ENCODE assay signal across 9 mouse cellular contexts in the genomic region with DNA sequence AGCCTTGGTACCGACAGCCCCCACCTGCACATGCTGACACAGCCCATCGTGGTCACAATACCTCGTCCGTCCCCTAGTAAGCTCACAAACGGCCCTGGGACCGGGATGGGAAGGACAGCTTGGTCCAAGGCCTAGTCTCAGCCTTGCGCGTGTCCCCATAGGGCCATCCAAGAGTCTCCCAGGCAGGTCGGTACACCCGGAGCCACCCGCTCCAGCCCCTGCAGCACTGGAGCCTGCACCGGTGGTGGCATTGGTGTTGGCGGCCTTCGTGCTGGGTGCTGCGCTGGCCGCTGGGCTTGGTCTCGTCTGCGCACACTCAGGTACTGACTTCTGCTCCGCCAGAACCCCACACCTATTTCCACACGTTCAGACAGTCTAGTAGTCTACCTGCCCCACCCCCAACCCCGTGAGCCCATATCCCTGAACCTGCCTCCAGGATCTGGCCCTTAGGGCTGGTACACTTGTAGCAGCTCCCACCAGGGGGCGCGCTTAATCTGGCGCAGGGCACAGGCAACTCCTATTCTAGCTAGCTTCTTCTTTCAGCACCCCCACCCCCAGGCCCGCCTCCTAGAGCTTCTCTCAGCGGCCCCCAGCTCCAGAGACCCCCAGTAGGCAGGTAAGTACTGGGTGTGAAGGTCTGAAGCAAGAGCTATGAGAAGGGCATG. TPM values are rescaled to one million over a fixed set of nuclear protein-coding genes. Genes with fewer than 3 reads are reported as not detected.
DNase-seq lines count a peak whose midpoint lies in the region; ATAC-seq lines count a peak whose summit lies in the region.
"Had no signal": no experiment of that assay in that cellular context is flagged by ENCODE, and none has a peak within 500 bp of the region (broad histone marks: within the 10 kb centered on the region; RNA-seq: fewer than 3 reads in every experiment).

No protein-coding gene starts in this region.

- H3K4me1 ChIP-seq in forebrain, embryonic 16.5 days (replicated peaks; ENCODE audit: control insufficient read depth, insufficient read depth, low read length) = peaks cover 15% of the 10 kb centered on the region

- no peak overlapping the region for H3K4me2 ChIP-seq in forebrain, embryonic 16.5 days (ENCODE audit: low read length)

- ATAC-seq in forebrain, embryonic 16.5 days = peak; percentile 26

- 35% methylated on average over 26 of the region's 26 CpGs for WGBS in forebrain, embryonic 16.5 days

- no peaks in the 10 kb centered on the region for H3K9me3 ChIP-seq in forebrain, embryonic 16.5 days (ENCODE audit: control insufficient read depth, low read length)

- no peaks in the 10 kb centered on the region for H3K27me3 ChIP-seq in forebrain, embryonic 16.5 days (replicated peaks; ENCODE audit: control insufficient read depth, insufficient read depth, low read length)

- H3K27ac ChIP-seq in forebrain, embryonic 16.5 days (ENCODE audit: low read length) = no peak overlapping the region

- peaks cover 20% of the 10 kb centered on the region for H3K36me3 ChIP-seq in forebrain, embryonic 16.5 days (ENCODE audit: control insufficient read depth, insufficient read depth)

- peak; percentile 91 for DNase-seq in NIH3T3 (ENCODE audit: low read depth)
- DNase-seq in cerebellum, adult 11-12 months = peak; percentile 81
- DNase-seq in heart, postnatal 4 days = peak; percentile 90
- peak; percentile 82 to 89 for DNase-seq in layer of hippocampus, postnatal 14 days (ENCODE audit: low spot score in 2 of 2)
- DNase-seq in lung, postnatal 25 days (ENCODE audit: low spot score) = peak; percentile 80
- DNase-seq in right cerebral cortex, adult 2 months (ENCODE audit: low spot score in 2 of 2) = peak; percentile 87 to 88
- DNase-seq in urinary bladder, postnatal 14 days (ENCODE audit: low spot score) = peak; percentile 86

- no peak overlapping the region for H3K4me3 ChIP-seq in forebrain, embryonic 16.5 days (replicated peaks; ENCODE audit: low read length)

- H3K9ac ChIP-seq in forebrain, embryonic 16.5 days (replicated peaks; ENCODE audit: low read depth, low read length) = no peak overlapping the region

RNA-seq across cellular contexts. Expression of a gene that starts 2.4 kb away (rescaled TPM):
- polyA plus RNA-seq in forebrain, embryonic 16.5 days (2015; fragmentation: Nextera tagmentation; extraction: Ambion mirVana) = 2.6 and 3.3 TPM in 2 replicates
- total RNA-seq in heart, postnatal 4 days (2021) = 1 to 10 TPM; 4.0 to 5.5 TPM
- total RNA-seq in layer of hippocampus, postnatal 14 days (2021) = 10 to 100 TPM in 1 of 2 experiments, 1 to 10 TPM in 1; 7.5 to 10.6 TPM

RNA-seq across cellular contexts. Expression of a gene that starts 2.4 kb away (rescaled TPM):
- 65.8 and 69.8 TPM in 2 replicates for polyA plus RNA-seq in forebrain, embryonic 16.5 days (2015; fragmentation: Nextera tagmentation; extraction: Ambion mirVana)
- 10 to 100 TPM; 19.5 to 21.6 TPM for total RNA-seq in heart, postnatal 4 days (2021)
- total RNA-seq in layer of hippocampus, postnatal 14 days (2021) = 10 to 100 TPM; 23.8 to 26.2 TPM

RNA-seq across cellular contexts. Expression of a gene that starts 8.6 kb away (rescaled TPM):
- polyA plus RNA-seq in forebrain, embryonic 16.5 days (2015; fragmentation: Nextera tagmentation; extraction: Ambion mirVana) = 417 and 424 TPM in 2 replicates
- 10 to 100 TPM in 1 of 2 experiments, 1 to 10 TPM in 1; 9.6 to 10.1 TPM for total RNA-seq in heart, postnatal 4 days (2021)
- total RNA-seq in layer of hippocampus, postnatal 14 days (2021) = 100 to 1,000 TPM; 431 to 433 TPM

RNA-seq across cellular contexts. Expression of a gene that starts 11.8 kb away (rescaled TPM):
- polyA plus RNA-seq in forebrain, embryonic 16.5 days (2015; fragmentation: Nextera tagmentation; extraction: Ambion mirVana) = 0.98 and 1.3 TPM in 2 replicates
- under 1 TPM; 0.24 to 0.52 TPM for total RNA-seq in heart, postnatal 4 days (2021)
- total RNA-seq in layer of hippocampus, postnatal 14 days (2021) = under 1 TPM in 1 of 2 experiments, not detected in 1; 0.14 TPM
- polyA plus RNA-seq: liver, embryonic 16.5 days had no signal

RNA-seq across cellular contexts. Expression of a gene that starts 11.9 kb away (rescaled TPM):
- polyA plus RNA-seq in forebrain, embryonic 16.5 days (2015; fragmentation: Nextera tagmentation; extraction: Ambion mirVana) = 24.3 and 28.9 TPM in 2 replicates
- total RNA-seq in heart, postnatal 4 days (2021) = 10 to 100 TPM; 66.7 to 68.9 TPM
- 10 to 100 TPM; 81.2 to 84.5 TPM for total RNA-seq in layer of hippocampus, postnatal 14 days (2021)

Comparison
In these comparisons a context has a peak if more than half of its experiments do, and no peak if none do; other contexts are left out.
1. RNA of a gene that starts 8.6 kb away (total RNA-seq): 431 to 433 TPM in layer of hippocampus, postnatal 14 days; 9.6 to 10.1 TPM in heart, postnatal 4 days; every median in the first group is over 10 times any median in the second.
2. Peak in every context shown above with its lines, with median percentiles within 50 percentile points of each other: DNase-seq.